Mouse (Mus musculus) embryonic fibroblast, embryonic 13.5 days (primary cell): ENCODE measurements at regions not wholly inside any gene's neighbourhood (a gene's known extent, or its start where the extent isn't known, plus 50 kb on each side); places are given as distances from the start of the nearest gene placed in this dataset.

Experiments used
- H3K27ac ChIP-seq: 2 replicates; pipeline ENCODE4 v1.5.1; 2012; ENCODE audit warnings: low read length, control low read depth, inconsistent platforms; ENCODE audit not compliant: insufficient read depth
- H3K4me1 ChIP-seq: 2 replicates; pipeline ENCODE4 v1.6.1; 2011; ENCODE audit warnings: low read length; ENCODE audit not compliant: control insufficient read depth, insufficient read depth
- H3K4me3 ChIP-seq: 2 replicates; pipeline ENCODE4 v1.5.1; 2011; ENCODE audit warnings: mild to moderate bottlenecking, control low read depth, low read length; ENCODE audit not compliant: insufficient read depth
- CTCF ChIP-seq: IDR thresholded peaks from 2 replicates; pipeline ENCODE4 v1.5.1; 2011; ENCODE audit warnings: mild to moderate bottlenecking, control low read depth, low read length, moderate library complexity, borderline replicate concordance; ENCODE audit not compliant: insufficient read depth
- POLR2A ChIP-seq: IDR thresholded peaks from 2 replicates; pipeline ENCODE4 v1.6.1; 2011; ENCODE audit warnings: low read depth, mild to moderate bottlenecking, control low read depth, low read length, moderate library complexity

DNA sequence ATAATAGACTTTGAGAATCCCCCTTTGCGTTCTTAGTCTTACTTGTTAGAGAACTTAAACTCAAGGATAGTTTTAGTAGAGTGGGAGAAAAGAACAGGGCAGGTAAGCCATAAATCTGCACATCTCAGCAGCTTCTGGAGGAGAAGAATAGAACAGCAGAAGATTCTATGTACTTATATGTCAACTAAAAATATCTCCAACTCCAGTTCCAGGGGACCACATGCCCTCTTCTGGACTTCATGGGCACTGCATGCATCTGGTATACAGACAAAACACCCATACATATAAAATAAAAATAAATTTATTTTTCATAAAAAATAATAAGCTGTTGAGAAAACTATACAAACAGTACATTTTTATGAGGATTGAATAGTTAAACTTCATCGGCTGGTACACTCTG lies 196.4 kb downstream of the Mettl4 start:
- Histone ChIP-seq H3K4me3 (no peak overlapping the region), H3K27ac (no peak overlapping the region), H3K4me1 (no peaks in the 10 kb centered on the region)
- no peak for TF ChIP-seq POLR2A
- TF ChIP-seq CTCF = peak; percentile 11; the same call in 1 of the 2 replicates

DNA sequence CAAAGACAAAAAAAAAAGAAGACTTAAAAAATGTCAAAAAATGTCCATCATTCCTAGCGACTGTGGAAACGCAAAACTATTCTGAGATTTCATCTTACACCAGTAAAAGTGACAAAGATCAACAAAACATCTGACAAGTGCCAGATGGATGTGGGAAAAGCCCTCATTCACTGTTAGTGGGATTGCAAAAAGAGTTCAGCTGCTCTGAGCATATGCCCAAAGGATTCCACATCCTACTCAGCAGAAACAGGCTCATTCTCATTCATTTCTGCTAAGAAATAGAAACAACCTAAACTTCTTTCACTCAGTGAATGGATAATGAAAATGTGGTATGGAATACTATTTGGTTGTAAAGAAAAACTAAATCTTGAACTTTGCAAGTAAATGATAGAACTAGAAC lies 221.1 kb downstream of the Mettl4 start:
- no peak overlapping the region for H3K27ac ChIP-seq
- no peak overlapping the region for H3K4me3 ChIP-seq
- TF ChIP-seq POLR2A (no peak), CTCF (no peak)
- no peaks in the 10 kb centered on the region for H3K4me1 ChIP-seq
